Mouse (Mus musculus) stomach, embryonic 14.5 days (tissue): ENCODE measurements around the gene Rab11fip3. TPM values are rescaled to one million over a fixed set of nuclear protein-coding genes. Genes with fewer than 3 reads are reported as not detected.
"Not testable (repeated sequence)": the region's sequence is repeated elsewhere in the genome, so short reads cannot be mapped to it uniquely, and the experiment has no call there.

Experiments
- ATAC-seq: fragments of 200-750 bp; cut with Nextera tagmentation; 2 replicates; pipeline ENCODE4 v1.8.0; 2017; ENCODE audit warnings: low read depth, moderate TSS enrichment; ENCODE audit not compliant: insufficient number of reproducible peaks, insufficient read depth, low FRiP score
- H3K27ac ChIP-seq: fragments of 300-500 bp; sonication (generic); 2 replicates; pipeline ENCODE4 v1.5.1; 2014; ENCODE audit warnings: mild to moderate bottlenecking, low read length, moderate library complexity, mixed read lengths
- H3K27me3 ChIP-seq: fragments of 300-500 bp; sonication (generic); 2 replicates; pipeline ENCODE4 v1.6.1; 2014; ENCODE audit warnings: low read length, control low read depth, mixed read lengths; ENCODE audit not compliant: control insufficient read depth, insufficient read depth
- H3K36me3 ChIP-seq: fragments of 300-500 bp; sonication (generic); 2 replicates; pipeline ENCODE4 v1.6.1; 2014; ENCODE audit warnings: mild to moderate bottlenecking, control low read depth, low read length, moderate library complexity, mixed read lengths; ENCODE audit not compliant: control insufficient read depth, insufficient read depth
- H3K4me1 ChIP-seq: fragments of 300-500 bp; sonication (generic); 2 replicates; pipeline ENCODE4 v1.6.1; 2014; ENCODE audit warnings: low read length, control low read depth, mixed read lengths; ENCODE audit not compliant: control insufficient read depth, insufficient read depth
- H3K4me2 ChIP-seq: fragments of 300-500 bp; sonication (generic); replicated peaks from 2 replicates; pipeline ENCODE4 v1.6.1; 2014; ENCODE audit warnings: low read depth, low read length, control low read depth
- H3K4me3 ChIP-seq: fragments of 300-500 bp; sonication (generic); 2 replicates; pipeline ENCODE4 v1.5.1; 2014; ENCODE audit warnings: low read depth, low read length, control low read depth
- H3K9ac ChIP-seq: fragments of 300-500 bp; sonication (generic); replicated peaks from 2 replicates; pipeline ENCODE4 v1.6.1; 2014; ENCODE audit warnings: low read depth, mild to moderate bottlenecking, control low read depth, low read length, moderate library complexity, mixed read lengths
- H3K9me3 ChIP-seq: fragments of 300-500 bp; sonication (generic); 2 replicates; pipeline ENCODE4 v1.6.1; 2016; ENCODE audit warnings: low read depth, low read length, control low read depth; ENCODE audit not compliant: control insufficient read depth
- WGBS: fragments of 180-500 bp; shearing (Covaris S2); extraction: QIAGEN DNeasy Blood & Tissue Kit; methylation state at CpG from one replicate; pipeline ENCODE4 v1.1.7; 2014; 5-methylcytosine and 5-hydroxymethylcytosine counted together
- polyA plus RNA-seq: library from polyadenylated mRNA; unstranded; fragments of >200 nt; fragmentation: Nextera tagmentation; extraction: Ambion mirVana; gene quantifications from 2 replicates; pipeline ENCODE4 v1.2.1, GENCODE M21; 2014

Rab11fip3 gene
- polyA plus RNA-seq, 1 experiment from 2014 or later = 11.4 TPM

DNA sequence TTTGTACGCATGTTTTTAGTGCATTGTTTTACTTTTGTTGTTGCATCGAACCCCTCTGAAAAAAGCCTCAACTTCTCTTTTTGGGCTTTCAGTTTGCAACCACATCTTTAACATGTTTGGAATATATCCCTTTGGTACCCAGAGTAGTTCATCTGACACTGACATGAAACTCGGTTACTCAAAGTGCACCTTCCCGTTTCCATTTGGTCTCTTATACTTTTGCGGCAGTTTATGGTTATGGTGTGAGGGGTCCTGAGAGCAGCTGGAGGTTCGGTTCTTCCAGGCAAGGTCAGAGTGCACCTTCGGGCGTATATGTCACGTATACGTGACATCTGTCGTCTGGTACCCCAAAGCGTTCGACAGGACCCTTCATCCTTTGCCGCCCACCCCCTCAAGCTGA is 43.4 kb upstream of the Rab11fip3 start:
- H3K4me2 ChIP-seq = peak overlapping the region; percentile 94
- no peak for ATAC-seq
- no peak overlapping the region for H3K27ac ChIP-seq
- H3K9ac ChIP-seq = peak overlapping the region; percentile 42
- peak overlapping the region; percentile 60 for H3K4me3 ChIP-seq
- H3K4me1 ChIP-seq = peaks cover 10% of the 10 kb centered on the region; the same call in 1 of the 2 replicates
- peaks cover 42% of the 10 kb centered on the region for H3K27me3 ChIP-seq
- H3K9me3 ChIP-seq = no peaks in the 10 kb centered on the region
- WGBS = 20% methylated on average over 14 of the region's 14 CpGs
- no peaks in the 10 kb centered on the region for H3K36me3 ChIP-seq

DNA sequence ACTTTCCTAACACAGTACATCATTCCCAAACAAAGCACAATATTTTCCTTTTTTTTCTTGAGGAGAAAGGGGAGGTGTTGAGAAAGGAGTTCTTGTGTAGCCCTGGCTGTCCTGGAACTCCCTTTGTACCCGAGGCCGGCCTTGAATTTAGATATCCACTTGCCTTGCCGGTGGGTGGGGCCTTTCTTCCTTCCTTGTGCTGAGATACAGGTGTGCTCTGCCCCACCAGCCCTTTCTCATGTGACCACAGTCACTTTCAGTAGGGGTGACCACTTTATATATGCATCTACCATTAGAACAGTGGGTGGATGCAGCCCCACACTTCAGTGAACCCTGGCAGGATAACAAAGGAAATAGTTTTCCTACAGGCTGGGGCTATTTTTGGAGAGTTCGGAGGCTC is 42.4 kb upstream of the Rab11fip3 start:
- Histone ChIP-seq H3K27ac (no peak overlapping the region), H3K4me3 (no peak overlapping the region), H3K36me3 (no peaks in the 10 kb centered on the region), H3K27me3 (peaks cover 41% of the 10 kb centered on the region), H3K4me1 (peaks cover 10% of the 10 kb centered on the region; the same call in 1 of the 2 replicates), H3K9ac (no peak overlapping the region), H3K9me3 (no peaks in the 10 kb centered on the region), H3K4me2 (no peak overlapping the region)
- no peak for ATAC-seq
- 29% methylated on average over 4 of the region's 4 CpGs for WGBS

DNA sequence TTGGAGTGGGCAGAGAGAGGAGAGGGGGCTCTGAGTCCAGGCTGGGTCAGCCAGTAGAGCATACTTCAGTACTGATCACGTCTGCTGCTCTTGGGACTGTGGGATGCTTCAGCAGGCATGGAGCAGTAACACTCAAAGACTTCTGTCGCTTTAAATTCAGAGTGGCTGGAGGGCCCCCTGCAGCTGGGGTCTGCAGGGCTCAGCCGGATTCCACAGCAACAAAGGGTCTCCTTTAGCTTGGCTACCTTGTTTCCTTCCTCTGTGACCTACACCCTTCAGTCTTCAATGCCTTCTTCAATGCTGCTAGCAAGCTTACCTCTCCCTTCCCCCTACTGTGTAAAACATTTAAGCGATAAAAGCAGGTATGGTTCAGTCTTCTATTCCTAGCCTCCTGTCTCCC is 41.7 kb upstream of the Rab11fip3 start:
- H3K4me2 ChIP-seq = no peak overlapping the region
- peaks cover 10% of the 10 kb centered on the region; the same call in 1 of the 2 replicates for H3K4me1 ChIP-seq
- no peak overlapping the region for H3K27ac ChIP-seq
- peaks cover 41% of the 10 kb centered on the region for H3K27me3 ChIP-seq
- no peak overlapping the region for H3K9ac ChIP-seq
- no peaks in the 10 kb centered on the region for H3K9me3 ChIP-seq
- no peak overlapping the region for H3K4me3 ChIP-seq
- no peak for ATAC-seq
- H3K36me3 ChIP-seq = no peaks in the 10 kb centered on the region
- 11% methylated on average over 4 of the region's 4 CpGs for WGBS

DNA sequence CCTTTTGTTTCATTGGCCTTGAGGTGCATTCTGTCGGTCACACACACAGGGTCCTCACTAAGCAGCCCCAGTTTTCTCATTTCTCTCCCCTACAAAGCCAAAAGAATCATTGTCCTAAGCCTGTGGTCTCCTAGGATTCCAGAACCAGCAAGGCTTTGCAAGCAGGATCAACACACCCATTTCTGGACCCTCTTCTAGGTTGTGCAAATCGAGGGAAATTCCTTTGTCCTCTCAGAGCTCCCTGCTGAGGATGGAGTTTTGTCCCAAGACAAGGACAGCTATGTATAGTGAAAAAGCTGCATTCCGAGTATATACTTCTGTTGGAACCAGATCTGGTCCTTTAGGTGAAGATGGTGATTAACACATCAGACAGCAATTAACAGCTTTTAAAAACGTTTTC is 40.8 kb upstream of the Rab11fip3 start:
- Histone ChIP-seq H3K9ac (no peak overlapping the region), H3K9me3 (no peaks in the 10 kb centered on the region), H3K4me3 (no peak overlapping the region), H3K4me1 (peaks cover 10% of the 10 kb centered on the region; the same call in 1 of the 2 replicates), H3K27ac (no peak overlapping the region), H3K27me3 (peaks cover 32% of the 10 kb centered on the region), H3K36me3 (no peaks in the 10 kb centered on the region), H3K4me2 (no peak overlapping the region)
- ATAC-seq = no peak
- 32% methylated on average over 4 of the region's 4 CpGs for WGBS

DNA sequence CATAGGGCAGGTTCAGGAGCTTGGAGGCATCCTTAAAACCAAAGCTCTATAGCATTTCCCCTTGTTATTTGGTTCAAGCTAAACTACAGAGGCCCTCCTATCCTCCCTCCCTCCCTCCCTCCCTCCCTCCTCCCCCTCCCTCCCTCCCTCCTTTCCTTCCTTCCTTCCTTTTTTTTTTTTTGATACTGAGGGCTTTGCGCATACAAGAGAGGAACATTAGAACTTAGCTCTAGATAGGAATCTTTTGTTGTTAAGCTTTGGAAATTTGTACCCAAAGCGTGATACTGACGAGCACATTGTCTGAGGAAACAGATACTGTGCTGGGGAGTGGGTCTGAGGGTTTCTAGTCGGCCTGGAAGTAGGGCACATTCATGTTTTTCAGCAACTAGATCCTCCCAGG is 36.3 kb upstream of the Rab11fip3 start:
- H3K4me1 ChIP-seq = no peaks in the 10 kb centered on the region
- H3K4me3 ChIP-seq = no peak overlapping the region
- no peaks in the 10 kb centered on the region for H3K27me3 ChIP-seq
- no peaks in the 10 kb centered on the region for H3K36me3 ChIP-seq
- no peak overlapping the region for H3K27ac ChIP-seq
- ATAC-seq = no peak
- no peak overlapping the region for H3K9ac ChIP-seq
- 48% methylated on average over 3 of the region's 4 CpGs for WGBS
- H3K9me3 ChIP-seq = no peaks in the 10 kb centered on the region
- no peak overlapping the region for H3K4me2 ChIP-seq

DNA sequence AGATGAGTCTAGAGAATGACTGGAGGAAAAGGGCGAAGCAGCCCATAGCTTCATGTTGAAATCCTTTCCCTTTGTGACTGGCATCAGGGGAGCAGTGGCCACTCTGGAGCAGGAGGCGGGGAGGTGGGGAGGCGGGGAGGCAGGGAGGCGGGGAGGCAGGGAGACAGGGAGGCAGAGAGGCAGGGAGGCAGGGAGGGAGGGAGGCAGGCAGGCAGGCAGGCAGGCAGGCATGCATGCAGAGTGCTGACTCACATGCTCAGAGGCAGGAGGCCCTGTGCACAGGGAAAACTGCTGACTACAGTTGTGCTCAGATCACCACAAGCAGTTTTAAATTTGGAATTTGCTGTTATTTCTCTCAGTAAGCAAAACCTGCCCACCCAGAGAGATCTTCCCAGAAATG is 32.1 kb upstream of the Rab11fip3 start:
- no peaks in the 10 kb centered on the region for H3K4me1 ChIP-seq
- no peak overlapping the region for H3K4me2 ChIP-seq
- no peaks in the 10 kb centered on the region for H3K27me3 ChIP-seq
- no peak overlapping the region for H3K27ac ChIP-seq
- WGBS = 49% methylated on average over 4 of the region's 4 CpGs
- H3K9ac ChIP-seq = no peak overlapping the region
- H3K4me3 ChIP-seq = no peak overlapping the region
- H3K9me3 ChIP-seq = no peaks in the 10 kb centered on the region
- ATAC-seq = no peak
- H3K36me3 ChIP-seq = no peaks in the 10 kb centered on the region

DNA sequence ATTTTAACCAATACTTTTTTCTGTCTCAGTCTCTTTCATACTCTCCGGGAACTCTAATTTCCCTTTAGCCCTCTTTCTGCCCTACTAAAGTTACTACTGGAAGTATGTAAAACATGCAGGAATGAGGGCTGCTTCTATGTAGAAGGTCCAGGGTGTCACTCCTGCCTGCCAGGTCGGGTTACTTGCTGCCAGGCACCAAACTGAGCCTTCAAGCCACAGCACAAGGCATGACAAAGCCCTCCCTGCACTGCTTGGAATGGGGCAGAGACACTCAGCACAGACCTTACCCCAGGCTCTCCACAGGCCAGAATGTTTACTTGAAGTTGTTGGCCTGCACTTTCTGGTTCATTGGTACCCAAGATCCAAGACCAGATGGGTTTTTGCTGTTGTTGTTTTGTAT is 30.8 kb upstream of the Rab11fip3 start:
- Histone ChIP-seq H3K4me2 (no peak overlapping the region), H3K4me3 (no peak overlapping the region), H3K9me3 (no peaks in the 10 kb centered on the region), H3K27me3 (no peaks in the 10 kb centered on the region), H3K27ac (no peak overlapping the region), H3K36me3 (no peaks in the 10 kb centered on the region), H3K4me1 (no peaks in the 10 kb centered on the region), H3K9ac (no peak overlapping the region)
- 42% methylated on average over 2 of the region's 2 CpGs for WGBS
- no peak for ATAC-seq

DNA sequence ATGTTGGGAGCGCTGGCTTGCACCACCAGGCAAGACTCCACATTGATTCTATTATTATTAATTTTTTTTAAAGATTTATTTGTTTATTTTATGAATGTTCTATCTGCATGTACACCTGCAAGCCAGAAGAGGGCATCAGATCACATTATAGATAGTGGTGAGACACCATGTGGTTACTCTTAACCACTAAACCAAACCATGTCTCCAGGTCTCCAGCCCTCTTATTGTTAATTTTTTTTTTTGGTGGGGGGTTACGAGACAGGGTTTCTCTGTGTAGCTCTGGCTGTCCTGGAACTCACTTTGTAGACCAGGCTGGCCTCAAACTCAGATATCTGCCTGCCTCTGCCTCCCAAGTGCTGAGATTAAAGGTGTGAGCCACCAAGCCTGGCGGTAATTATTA is 30.0 kb upstream of the Rab11fip3 start:
- H3K4me3 ChIP-seq, H3K9ac ChIP-seq, ATAC-seq, H3K9me3 ChIP-seq, H3K4me2 ChIP-seq, H3K4me1 ChIP-seq, H3K27me3 ChIP-seq, H3K36me3 ChIP-seq, H3K27ac ChIP-seq: not testable (repeated sequence)
- 65% methylated on average over 3 of the region's 3 CpGs for WGBS

DNA sequence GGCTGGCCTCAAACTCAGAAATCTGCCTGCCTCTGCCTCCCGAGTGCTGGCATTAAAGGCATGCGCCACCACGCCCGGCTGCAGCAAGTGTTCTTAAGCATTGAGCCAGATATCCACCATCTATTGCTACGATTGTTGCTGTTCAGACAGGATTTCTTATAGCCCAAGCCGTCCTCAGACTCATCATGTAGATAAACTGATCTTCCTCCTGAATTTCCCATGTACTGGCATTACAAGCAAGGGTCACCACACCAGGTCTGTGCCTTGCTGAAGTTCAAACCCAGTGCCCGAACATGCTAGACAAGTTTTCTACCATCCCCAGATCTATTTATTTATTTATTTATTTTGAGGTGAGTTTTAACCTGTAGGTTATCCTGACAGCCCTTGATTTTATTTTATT is 29.1 kb upstream of the Rab11fip3 start:
- Histone ChIP-seq H3K27me3 (no peaks in the 10 kb centered on the region), H3K36me3 (no peaks in the 10 kb centered on the region), H3K4me1 (0 out of 2 replicates have a peak, but pooled peaks cover 8% of the 10 kb centered on the region), H3K9me3 (no peaks in the 10 kb centered on the region), H3K4me2 (no peak overlapping the region), H3K4me3 (no peak overlapping the region), H3K9ac (no peak overlapping the region), H3K27ac (no peak overlapping the region)
- 89% methylated on average over 7 of the region's 7 CpGs for WGBS
- ATAC-seq = no peak
